In genomic region chr7:79781826-79782515, GRCm38 (mm10) we compare ENCODE assay signal across 28 mouse cellular contexts. TPM values are rescaled to one million over a fixed set of nuclear protein-coding genes. Genes with fewer than 3 reads are reported as not detected.
DNase-seq lines count a peak whose midpoint lies in the region; ATAC-seq and TF ChIP-seq lines count a peak whose summit lies in the region.
"Had no signal": no experiment of that assay in that cellular context is flagged by ENCODE, and none has a peak within 500 bp of the region (broad histone marks: within the 10 kb centered on the region; RNA-seq: fewer than 3 reads in every experiment).

No protein-coding gene starts in this region.

- no peak overlapping the region for H3K9ac ChIP-seq in kidney, embryonic 14.5 days (ENCODE audit: low read depth, low read length)
- H3K9ac ChIP-seq: forebrain, embryonic 13.5 days; hindbrain, embryonic 12.5 days; limb, embryonic 15.5 days; neural tube, embryonic 15.5 days had no signal

- intact Hi-C loops in gastrocnemius, postnatal 14 days (cut with DNase I; ENCODE audit: low total_unique reads): no loop called here

- ATAC-seq in kidney, embryonic 14.5 days (ENCODE audit: low FRiP score, low TSS enrichment): no peak
- ATAC-seq: forebrain, embryonic 13.5 days had no signal

- 72% methylated on average over 11 of the region's 11 CpGs for WGBS in kidney, adult 2 months
- 82% methylated on average over 11 of the region's 11 CpGs for WGBS in kidney, embryonic 14.5 days

- no peak for TF ChIP-seq CTCF in kidney, adult 2 months (conservative IDR thresholded peaks at IDR 0.05; ENCODE audit: insufficient read depth, insufficient read length, low read depth, low read length)

- H3K4me1 ChIP-seq in kidney, adult 2 months (ENCODE audit: control insufficient read depth, insufficient read depth, low read length): peaks cover 13% of the 10 kb centered on the region
- peaks cover 9% of the 10 kb centered on the region for H3K4me1 ChIP-seq in kidney, embryonic 14.5 days (ENCODE audit: control insufficient read depth, insufficient read depth, low read length)
- H3K4me1 ChIP-seq in brown adipose tissue, adult 24 weeks (ENCODE audit: control insufficient read depth, insufficient read depth, insufficient read length, low read length): peaks cover 10% of the 10 kb centered on the region
- H3K4me1 ChIP-seq: forebrain, embryonic 13.5 days had no signal

- no peaks in the 10 kb centered on the region for H3K9me3 ChIP-seq in kidney, embryonic 14.5 days (ENCODE audit: control insufficient read depth, low read length)
- H3K9me3 ChIP-seq: forebrain, embryonic 13.5 days; heart, embryonic 10.5 days; hindbrain, embryonic 12.5 days; limb, embryonic 15.5 days; neural tube, embryonic 15.5 days had no signal

- no peak overlapping the region for H3K4me3 ChIP-seq in kidney, adult 2 months (ENCODE audit: insufficient read depth, low read depth, low read length)
- no peak overlapping the region for H3K4me3 ChIP-seq in kidney, embryonic 14.5 days (ENCODE audit: low read length)
- H3K4me3 ChIP-seq in brown adipose tissue, adult 24 weeks (ENCODE audit: insufficient read depth, low read depth, low read length): no peak overlapping the region
- H3K4me3 ChIP-seq: erythroblast, embryonic 14.5 days; forebrain, embryonic 13.5 days; hindbrain, embryonic 12.5 days; limb, embryonic 15.5 days; neural tube, embryonic 15.5 days had no signal

- DNase-seq in adrenal gland, postnatal 10 days: peak; percentile 47
- DNase-seq in adrenal gland, postnatal 25 days: no peak
- DNase-seq in kidney, adult 2 months: peak; percentile 52
- peak; percentile 42 for DNase-seq in 3134 (ENCODE audit: extremely low read depth, insufficient read length, low spot score)
- DNase-seq in T-cell, adult 2 months (ENCODE audit: low spot score): no peak
- no peak for DNase-seq in gastrocnemius, postnatal 14 days
- DNase-seq: B cell, adult 2 months; cerebellum, adult 9-10 months; gastrocnemius, postnatal 10 days; midbrain, embryonic 14.5 days; spleen, adult 18-20 months; thymus, postnatal 36 days had no signal

- TF ChIP-seq POLR2A in kidney, adult 2 months (IDR thresholded peaks at IDR 0.05; ENCODE audit: low read depth, low read length): no peak

- no peaks in the 10 kb centered on the region for H3K27me3 ChIP-seq in kidney, adult 2 months (replicated peaks; ENCODE audit: control insufficient read depth, insufficient read depth, low read length)
- no peaks in the 10 kb centered on the region for H3K27me3 ChIP-seq in kidney, embryonic 14.5 days (ENCODE audit: control insufficient read depth, insufficient read depth, low read length)
- H3K27me3 ChIP-seq: forebrain, embryonic 13.5 days; neural tube, embryonic 15.5 days had no signal

- H3K4me2 ChIP-seq in kidney, embryonic 14.5 days (replicated peaks; ENCODE audit: low read depth, low read length): no peak overlapping the region
- H3K4me2 ChIP-seq: forebrain, embryonic 13.5 days; hindbrain, embryonic 12.5 days; limb, embryonic 15.5 days; neural tube, embryonic 15.5 days had no signal

- no peaks in the 10 kb centered on the region for H3K36me3 ChIP-seq in kidney, adult 2 months (ENCODE audit: control insufficient read depth, insufficient read depth, low read length)
- H3K36me3 ChIP-seq in kidney, embryonic 14.5 days (ENCODE audit: control insufficient read depth, insufficient read depth, low read length): no peaks in the 10 kb centered on the region
- H3K36me3 ChIP-seq: heart, embryonic 10.5 days; hindbrain, embryonic 12.5 days; limb, embryonic 15.5 days; neural tube, embryonic 15.5 days had no signal

- no peak overlapping the region for H3K27ac ChIP-seq in kidney, adult 2 months (ENCODE audit: insufficient read depth, low read depth, low read length)
- no peak overlapping the region for H3K27ac ChIP-seq in kidney, embryonic 14.5 days (ENCODE audit: low read depth, low read length)
- peak overlapping the region; percentile 99 for H3K27ac ChIP-seq in brown adipose tissue, adult 24 weeks (replicated peaks; ENCODE audit: low read depth, low read length)
- H3K27ac ChIP-seq: forebrain, embryonic 13.5 days; hindbrain, embryonic 12.5 days; limb, embryonic 15.5 days; neural tube, embryonic 15.5 days had no signal

RNA-seq across cellular contexts. Expression of gene Mesp1, which starts 11.6 kb away (rescaled TPM):
- total RNA-seq in adrenal gland, postnatal 10 days (2021): not detected
- not detected in 2 replicates for total RNA-seq in adrenal gland, postnatal 25 days (2021)
- polyA plus RNA-seq in kidney, adult 2 months (2012; rRNA removed): 0.07 TPM in 1 of 2 replicates, not detected in the other
- polyA plus RNA-seq in kidney, embryonic 14.5 days (2014; fragmentation: Nextera tagmentation; extraction: Ambion mirVana): not detected in 2 replicates
- polyA plus RNA-seq in brown adipose tissue, adult 24 weeks (2012; ENCODE audit: insufficient read depth, insufficient read length, missing spikeins): not detected in 2 replicates
- total RNA-seq in gastrocnemius, postnatal 14 days (2021): not detected
- total RNA-seq: gastrocnemius, postnatal 10 days; left cerebral cortex, postnatal 36 days; megakaryocyte, adult 5-6 weeks had no signal
- polyA plus RNA-seq: forebrain, embryonic 13.5 days; heart, postnatal 0 days; lung, embryonic 16.5 days; neural tube, embryonic 15.5 days; stomach, embryonic 14.5 days had no signal

RNA-seq across cellular contexts. Expression of gene Mesp2, which starts 28.6 kb away (rescaled TPM):
- under 1 TPM; 0.39 to 0.79 TPM for total RNA-seq in adrenal gland, postnatal 10 days (2021)
- total RNA-seq in adrenal gland, postnatal 25 days (2021): 0.30 TPM in 1 of 2 replicates, not detected in the other
- 0.28 and 0.35 TPM in 2 replicates for polyA plus RNA-seq in kidney, adult 2 months (2012; rRNA removed)
- polyA plus RNA-seq in kidney, embryonic 14.5 days (2014; fragmentation: Nextera tagmentation; extraction: Ambion mirVana): 0.57 and 0.64 TPM in 2 replicates
- polyA plus RNA-seq in brown adipose tissue, adult 24 weeks (2012; ENCODE audit: insufficient read depth, insufficient read length, missing spikeins): not detected in 2 replicates
- not detected for total RNA-seq in gastrocnemius, postnatal 14 days (2021)
- polyA plus RNA-seq: embryonic facial prominence, embryonic 11.5 days; erythroblast, embryonic 14.5 days had no signal

RNA-seq across cellular contexts. Expression of gene Wdr93, which starts 39.0 kb away (rescaled TPM):
- 1 to 10 TPM; 1.5 to 2.5 TPM for total RNA-seq in adrenal gland, postnatal 10 days (2021)
- total RNA-seq in adrenal gland, postnatal 25 days (2021): 1.7 and 2.1 TPM in 2 replicates
- 1.1 TPM in 2 replicates for polyA plus RNA-seq in kidney, adult 2 months (2012; rRNA removed)
- polyA plus RNA-seq in kidney, embryonic 14.5 days (2014; fragmentation: Nextera tagmentation; extraction: Ambion mirVana): 0.32 and 0.36 TPM in 2 replicates
- 5.8 and 6.6 TPM in 2 replicates for polyA plus RNA-seq in brown adipose tissue, adult 24 weeks (2012; ENCODE audit: insufficient read depth, insufficient read length, missing spikeins)
- total RNA-seq in gastrocnemius, postnatal 14 days (2021): not detected
- total RNA-seq: megakaryocyte, adult 5-6 weeks had no signal
- polyA plus RNA-seq: erythroblast, embryonic 14.5 days; heart, postnatal 0 days; limb, embryonic 15.5 days had no signal

RNA-seq across cellular contexts. Expression of gene Pex11a, which starts 39.0 kb away (rescaled TPM):
- 10 to 100 TPM; 41.0 to 47.0 TPM for total RNA-seq in adrenal gland, postnatal 10 days (2021)
- 42.6 and 59.9 TPM in 2 replicates for total RNA-seq in adrenal gland, postnatal 25 days (2021)
- 40.6 and 41.0 TPM in 2 replicates for polyA plus RNA-seq in kidney, adult 2 months (2012; rRNA removed)
- 7.4 and 8.0 TPM in 2 replicates for polyA plus RNA-seq in kidney, embryonic 14.5 days (2014; fragmentation: Nextera tagmentation; extraction: Ambion mirVana)
- 71.2 and 78.9 TPM in 2 replicates for polyA plus RNA-seq in brown adipose tissue, adult 24 weeks (2012; ENCODE audit: insufficient read depth, insufficient read length, missing spikeins)
- total RNA-seq in gastrocnemius, postnatal 14 days (2021): 1 to 10 TPM; 4.9 to 5.4 TPM
- polyA plus RNA-seq: erythroblast, embryonic 14.5 days had no signal

RNA-seq across cellular contexts. Expression of gene Plin1, which starts 49.3 kb away (rescaled TPM):
- 100 to 1,000 TPM; 750 to 928 TPM for total RNA-seq in adrenal gland, postnatal 10 days (2021)
- 312 and 334 TPM in 2 replicates for total RNA-seq in adrenal gland, postnatal 25 days (2021)
- 58.4 and 72.2 TPM in 2 replicates for polyA plus RNA-seq in kidney, adult 2 months (2012; rRNA removed)
- 0.07 TPM in 1 of 2 replicates, not detected in the other for polyA plus RNA-seq in kidney, embryonic 14.5 days (2014; fragmentation: Nextera tagmentation; extraction: Ambion mirVana)
- 1,266 and 1,376 TPM in 2 replicates for polyA plus RNA-seq in brown adipose tissue, adult 24 weeks (2012; ENCODE audit: insufficient read depth, insufficient read length, missing spikeins)
- 1 to 10 TPM in 1 of 2 experiments, under 1 TPM in 1; 0.49 to 4.4 TPM for total RNA-seq in gastrocnemius, postnatal 14 days (2021)
- total RNA-seq: left cerebral cortex, adult 18-20 months; left cerebral cortex, postnatal 36 days; megakaryocyte, adult 5-6 weeks had no signal
- polyA plus RNA-seq: cortical plate, adult 2 months; embryonic facial prominence, embryonic 11.5 days; erythroblast, embryonic 14.5 days; heart, embryonic 10.5 days; hindbrain, embryonic 12.5 days; limb, embryonic 15.5 days; stomach, embryonic 14.5 days had no signal

Comparison
In these comparisons a context has a peak if more than half of its experiments do, and no peak if none do; other contexts are left out.
1. DNase-seq: peak in adrenal gland, postnatal 10 days (single experiment), kidney, adult 2 months (single experiment) and 3134 (single experiment); none in adrenal gland, postnatal 25 days (single experiment), T-cell, adult 2 months (single experiment) and gastrocnemius, postnatal 14 days (single experiment).